Mouse (Mus musculus) thymus, adult 2 months (tissue): Measurements from ENCODE around the gene Adcy3.

Source experiments
- CTCF ChIP-seq: fragments of 200-500 bp; IDR thresholded peaks from 2 replicates; pipeline ENCODE4 v1.5.1; 2012; ENCODE audit warnings: mild to moderate bottlenecking, control low read depth, low read length, moderate library complexity, borderline replicate concordance; ENCODE audit not compliant: control insufficient read depth, poor library complexity, insufficient read depth; ENCODE audit errors: extremely low read depth
- POLR2A ChIP-seq: fragments of 200-500 bp; IDR thresholded peaks from 2 replicates; pipeline ENCODE4 v1.6.1; 2012; ENCODE audit warnings: mild to moderate bottlenecking, low read length, control low read depth, moderate library complexity; ENCODE audit not compliant: control insufficient read depth, poor library complexity, insufficient read depth; ENCODE audit errors: extremely low read depth

GRCm38 (mm10) chr12:4194643-4195042 lies 61.7 kb downstream of the Adcy3 start:
- TF ChIP-seq POLR2A (no peak), CTCF (no peak)
